Mouse (Mus musculus): ENCODE measurements around the gene Serp2.

The Serp2 gene

DNA sequence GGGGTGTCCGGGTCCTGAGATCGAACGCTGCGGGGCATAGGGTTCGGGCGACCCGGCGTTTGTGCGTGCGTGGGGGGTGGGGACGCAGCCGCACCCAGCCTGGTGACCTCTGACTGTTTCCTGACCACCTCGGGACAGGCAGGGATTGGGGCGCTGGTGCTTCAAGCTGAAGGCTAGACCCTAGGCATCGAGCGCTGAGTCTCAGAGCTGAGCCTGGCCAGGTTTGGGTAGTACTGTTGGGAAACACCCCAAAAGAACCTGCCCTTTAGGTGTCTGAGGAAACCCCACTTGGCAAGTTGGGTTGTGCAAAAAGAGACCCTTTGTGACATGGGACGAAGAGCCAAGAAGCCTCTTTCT lies at the start of gene Serp2:
Serp2 (minus strand) TSS at position 38 of the 357 bp plus-strand sequence.
- DNase-seq (ENCODE audit: low spot score in 2 of 2) = peak in 1 of 2 experiments; percentile 14

DNA sequence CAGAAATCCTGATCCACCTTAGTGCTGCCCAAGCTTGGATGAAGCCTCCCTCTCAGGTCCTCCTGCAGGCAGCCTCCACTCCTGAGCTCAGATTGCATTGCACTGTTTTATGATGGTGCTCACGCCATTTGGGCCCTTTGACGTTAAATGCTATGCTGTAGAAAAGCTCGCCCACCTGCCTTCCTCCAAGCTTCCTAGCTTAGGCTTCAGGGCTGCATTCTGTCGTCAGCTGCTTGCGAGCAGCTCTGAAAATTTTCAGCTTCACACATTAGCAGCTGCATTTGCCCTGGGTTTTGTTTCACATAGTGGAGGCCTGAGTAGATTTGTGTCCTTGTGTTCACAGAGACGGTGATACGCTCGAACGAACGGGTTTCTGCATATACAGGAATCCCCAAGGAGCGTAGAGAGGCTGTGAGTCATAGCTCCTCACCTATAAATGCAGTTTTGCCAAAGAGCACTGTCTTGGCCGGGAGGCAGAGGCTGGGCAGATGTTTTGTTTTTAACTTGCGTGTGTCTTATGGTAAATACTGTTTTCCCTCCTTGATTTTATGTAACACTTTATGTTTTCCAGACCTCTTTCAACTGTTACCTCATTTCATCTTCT lies 49.3 kb upstream of the Serp2 start:
- DNase-seq (ENCODE audit: low spot score in 2 of 2) = no peak

DNA sequence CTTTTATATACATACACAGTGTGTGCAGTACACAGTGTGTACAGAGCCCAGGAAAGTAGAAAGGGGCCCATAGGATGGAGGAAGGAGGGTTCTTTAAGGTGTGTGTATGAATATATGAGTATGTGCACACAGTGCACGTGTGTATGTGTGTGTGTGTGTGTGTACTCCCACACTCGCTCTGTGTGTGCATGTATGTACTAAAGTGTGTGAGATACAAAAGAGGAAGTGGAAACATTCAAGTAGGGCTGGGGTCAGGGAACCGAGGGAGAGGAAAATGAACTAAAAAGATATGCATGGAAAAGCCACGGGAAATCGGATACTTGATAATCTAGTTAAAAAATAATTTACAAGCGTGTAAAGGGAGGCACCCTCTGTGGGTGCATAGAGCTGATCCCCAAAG lies 47.3 kb upstream of the Serp2 start:
- DNase-seq (ENCODE audit: low spot score in 2 of 2) = no peak

DNA sequence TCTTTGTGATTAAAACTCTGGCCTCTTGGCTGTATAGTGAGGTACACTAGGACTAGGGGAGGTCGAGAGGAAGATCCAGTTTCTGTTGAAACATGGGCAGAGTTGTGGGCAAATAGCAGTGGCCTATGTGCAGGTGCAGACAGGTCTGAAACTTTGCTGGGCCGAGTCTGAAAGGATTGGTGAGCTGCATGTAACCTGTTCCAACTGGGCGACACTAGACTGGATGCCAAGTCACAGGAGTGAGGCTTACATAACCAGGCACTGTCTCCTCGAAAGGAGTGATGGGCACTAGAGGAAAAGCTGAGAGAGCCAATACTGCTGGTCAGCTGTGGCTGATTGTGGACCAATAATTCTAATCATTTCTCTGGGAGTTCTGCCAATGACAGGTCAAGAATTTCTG lies 45.0 kb upstream of the Serp2 start:
- DNase-seq (ENCODE audit: low spot score in 2 of 2) = no peak

DNA sequence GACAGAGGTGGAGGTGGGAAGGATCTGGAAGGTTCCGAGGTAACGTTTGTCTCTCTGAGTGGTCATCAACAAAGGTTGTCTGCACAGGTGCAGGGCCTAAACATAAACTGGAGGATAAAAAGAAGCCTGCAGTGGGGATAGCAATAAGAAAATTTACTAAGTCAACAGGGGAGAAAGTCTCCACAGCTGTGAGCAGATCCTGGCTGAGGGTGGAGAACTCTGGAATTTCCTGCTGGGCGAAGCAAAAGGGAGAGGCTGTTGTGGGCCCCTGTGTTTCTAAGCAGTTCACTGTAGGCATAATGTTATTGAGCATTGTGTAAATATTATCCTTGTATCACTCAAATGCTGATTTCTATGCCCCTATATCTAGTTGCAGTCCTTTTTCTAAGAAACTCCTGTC lies 43.7 kb upstream of the Serp2 start:
- DNase-seq (ENCODE audit: low spot score in 2 of 2) = peak in 1 of 2 experiments; percentile 38

DNA sequence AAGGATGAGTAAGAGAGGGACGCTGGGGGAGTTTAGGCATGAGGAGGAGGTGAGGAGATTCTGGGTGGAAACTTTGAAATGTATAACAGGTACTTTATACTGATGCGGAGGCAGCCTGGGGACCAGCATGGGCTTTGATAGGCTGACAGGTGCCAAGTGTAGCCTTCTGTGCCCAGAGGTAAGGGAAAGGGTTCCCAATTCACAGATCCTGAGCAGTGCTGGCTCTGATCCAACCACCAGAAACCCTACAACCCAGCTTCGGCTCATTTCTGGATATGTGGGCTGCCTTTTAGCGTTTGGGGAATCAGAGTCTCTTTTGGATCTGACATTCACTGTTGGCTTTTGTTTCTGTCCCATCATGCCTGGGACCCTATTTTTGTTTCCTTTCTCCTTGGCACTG lies 43.0 kb upstream of the Serp2 start:
- no peak for DNase-seq (ENCODE audit: low spot score in 2 of 2)

DNA sequence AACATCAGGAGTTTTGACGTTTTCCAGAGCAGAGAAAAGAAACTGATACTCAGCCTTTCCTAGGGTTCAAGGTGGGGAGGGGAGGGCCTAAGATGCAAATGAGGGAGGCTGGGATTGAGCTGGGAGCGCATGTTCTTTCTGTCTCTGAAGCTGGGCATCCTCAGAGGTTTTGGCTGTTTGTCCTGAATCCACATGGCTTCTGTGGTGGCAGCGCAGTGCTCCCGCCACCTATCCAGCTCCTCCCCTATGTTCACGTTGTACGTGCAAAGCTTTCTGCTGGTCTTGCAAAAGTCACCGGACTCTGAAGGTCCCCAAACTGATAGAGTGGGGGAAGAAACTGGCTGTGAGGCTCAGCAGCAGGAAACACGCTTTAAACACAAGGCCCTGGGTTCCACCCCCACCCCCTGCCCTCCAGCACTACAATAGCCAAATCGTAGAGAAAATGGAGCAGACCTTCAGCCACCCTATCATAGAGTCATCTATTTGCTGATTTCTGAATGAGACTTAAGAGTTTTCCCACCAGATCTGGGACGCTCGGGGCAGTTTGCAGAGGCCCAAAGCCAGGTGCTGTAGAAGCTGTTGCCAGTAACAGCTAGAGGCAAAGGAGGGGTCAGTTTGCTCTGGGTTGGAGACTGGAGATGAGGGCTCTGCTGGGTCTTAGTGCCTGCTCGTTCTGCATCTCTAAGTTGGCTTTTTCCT lies 42.0 kb upstream of the Serp2 start:
- DNase-seq (ENCODE audit: low spot score in 2 of 2) = peak; percentile 50 to 55

DNA sequence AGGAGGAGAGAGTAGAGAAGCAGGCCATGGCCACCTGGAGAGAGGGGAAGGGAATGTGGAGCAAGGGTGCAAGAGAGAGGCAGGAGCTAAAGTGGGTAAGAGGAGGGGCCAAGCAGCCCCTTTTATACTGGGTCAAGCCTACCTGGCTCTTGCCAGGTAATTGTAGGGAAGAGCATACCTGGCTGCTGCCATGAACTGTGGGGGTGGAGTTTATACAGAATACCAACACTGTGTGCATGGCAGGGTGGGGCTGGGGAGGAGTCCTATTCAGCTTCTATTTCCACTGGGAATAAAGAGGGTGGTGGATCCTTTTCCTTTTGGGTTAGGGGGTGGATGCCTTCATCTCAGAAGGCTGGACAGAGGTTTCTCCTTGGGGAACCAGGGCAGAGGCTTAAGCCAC lies 41.1 kb upstream of the Serp2 start:
- DNase-seq (ENCODE audit: low spot score in 2 of 2) = no peak

DNA sequence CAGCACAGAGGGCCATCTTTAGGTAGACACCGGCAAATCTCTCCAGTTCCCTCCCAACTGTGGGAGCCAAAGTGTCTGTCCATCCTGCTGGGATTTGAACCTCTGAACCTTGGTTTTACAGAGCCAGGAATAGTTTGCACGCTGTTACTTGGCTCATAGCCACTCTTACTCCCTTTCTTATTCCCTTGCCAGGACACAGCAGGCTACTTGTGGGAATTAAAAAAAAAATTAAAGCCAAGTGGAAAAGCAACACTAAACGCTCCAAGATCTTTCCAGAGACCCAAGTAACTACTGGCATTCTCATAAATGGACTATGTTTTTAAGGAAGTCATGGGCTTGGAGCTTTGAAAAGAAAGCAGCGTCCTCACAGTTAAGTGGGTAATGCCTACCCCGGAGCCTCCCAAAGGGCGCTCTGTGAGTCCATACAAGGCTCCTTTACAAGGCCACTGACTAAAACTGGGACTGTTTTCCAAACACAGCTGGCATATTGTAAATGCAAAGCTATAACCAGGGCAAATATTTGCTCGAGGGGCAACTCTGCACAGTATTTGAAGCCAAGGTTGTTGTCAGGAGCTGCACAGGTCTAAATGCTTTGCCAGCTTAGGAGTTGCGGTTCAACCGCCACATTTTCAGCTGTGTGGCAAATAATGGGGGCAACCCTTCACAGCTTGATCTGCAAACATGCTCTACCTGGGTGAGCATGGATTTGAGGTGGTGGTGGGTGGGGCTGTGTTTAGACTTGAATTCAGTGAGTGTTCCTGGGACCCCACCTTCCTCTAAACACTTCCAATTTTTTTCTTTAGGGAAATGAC lies 38.6 kb upstream of the Serp2 start:
- DNase-seq (ENCODE audit: low spot score in 2 of 2) = peak; percentile 40 to 41

DNA sequence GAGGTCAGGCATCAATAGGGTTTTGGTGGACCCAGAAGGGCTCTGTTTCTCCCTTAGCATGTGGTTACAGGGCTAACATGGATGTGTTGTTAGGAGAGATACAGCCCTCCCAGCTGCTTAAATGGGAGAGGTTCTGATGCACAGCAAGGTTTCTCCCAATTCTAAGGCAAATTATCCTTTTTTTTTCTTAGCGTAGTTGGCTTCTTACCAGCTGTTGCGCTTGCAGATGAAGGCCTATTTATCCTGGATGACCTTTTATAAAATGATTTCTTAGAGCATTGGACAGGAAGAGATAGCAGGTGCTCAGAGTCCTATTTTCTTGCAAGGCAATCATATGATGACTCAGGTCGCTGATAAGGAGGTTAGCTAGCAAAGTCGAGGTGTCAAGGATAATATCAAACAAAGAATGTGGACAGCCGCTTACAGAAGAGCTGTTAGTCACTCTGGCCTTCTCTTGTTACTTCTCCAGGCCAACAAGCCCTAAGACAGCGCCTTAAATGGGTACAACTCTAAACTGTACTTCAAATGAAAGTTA lies 37.7 kb upstream of the Serp2 start:
- peak in 1 of 2 experiments; percentile 27 for DNase-seq (ENCODE audit: low spot score in 2 of 2)

DNA sequence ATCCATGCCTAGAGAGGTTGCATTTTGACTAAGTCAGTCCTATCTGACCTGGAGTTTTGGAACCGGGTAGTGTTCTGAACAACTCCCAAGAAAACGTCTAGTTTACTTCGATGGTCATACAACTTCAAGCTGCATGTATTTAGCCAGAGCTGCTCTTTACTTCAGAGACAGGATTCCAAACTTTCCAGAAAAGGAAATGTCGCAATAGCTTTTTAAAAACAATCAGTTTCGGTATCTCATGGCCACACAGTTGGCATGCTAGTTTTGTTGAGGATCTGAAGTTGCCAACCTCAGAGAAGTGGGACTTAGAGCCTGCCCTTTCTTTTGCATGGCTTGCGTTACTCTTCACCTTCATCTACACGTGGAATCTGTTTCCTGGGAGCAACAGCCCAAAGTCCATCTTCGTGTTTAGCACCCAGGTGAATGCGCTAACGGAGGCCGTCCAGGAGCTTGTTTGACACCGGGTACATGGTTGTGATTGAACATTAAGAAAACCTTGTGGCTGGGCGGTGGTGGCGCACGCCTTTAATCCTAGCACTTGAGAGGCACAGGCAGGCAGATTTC lies 37.0 kb upstream of the Serp2 start:
- DNase-seq (ENCODE audit: low spot score in 2 of 2) = no peak

DNA sequence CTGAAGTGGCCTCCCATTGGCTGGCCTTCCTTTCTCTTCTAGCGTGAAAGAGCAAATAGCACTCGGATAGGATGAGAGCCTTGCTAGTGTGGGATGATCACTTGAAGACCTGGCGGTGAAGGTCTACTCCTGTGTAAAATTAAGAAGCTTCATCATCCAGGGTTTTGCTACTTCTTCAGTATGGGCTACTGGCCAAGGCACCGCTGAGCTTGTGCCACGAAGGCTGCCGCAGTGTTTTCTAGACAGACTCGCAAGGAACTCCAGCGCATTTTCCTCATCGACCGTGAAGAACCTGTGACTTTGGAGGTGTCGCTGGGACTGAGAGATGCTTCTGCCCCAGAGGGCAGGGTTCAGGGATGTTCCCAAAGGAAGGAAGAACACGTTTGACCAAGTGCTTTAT lies 36.0 kb upstream of the Serp2 start:
- DNase-seq (ENCODE audit: low spot score in 2 of 2) = no peak

DNA sequence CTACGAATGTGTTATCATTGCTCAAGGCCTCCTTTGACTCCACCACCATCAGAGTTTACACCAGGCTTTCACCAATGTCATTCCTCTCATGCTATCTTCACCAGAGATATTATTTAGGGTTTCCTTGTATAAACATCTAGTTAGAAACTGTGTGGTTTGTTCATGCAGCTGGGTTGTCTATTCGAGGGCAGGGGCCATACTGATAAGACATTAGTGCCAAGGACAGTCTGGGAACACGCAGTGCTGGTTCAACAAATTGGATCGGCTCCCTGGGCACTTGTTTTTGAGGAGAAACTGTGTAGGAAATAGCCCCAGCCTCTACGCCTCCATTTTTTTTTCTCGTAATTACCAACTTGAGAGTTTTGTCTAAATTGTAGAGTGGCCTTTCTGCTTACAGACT lies 35.4 kb upstream of the Serp2 start:
- no peak for DNase-seq (ENCODE audit: low spot score in 2 of 2)

DNA sequence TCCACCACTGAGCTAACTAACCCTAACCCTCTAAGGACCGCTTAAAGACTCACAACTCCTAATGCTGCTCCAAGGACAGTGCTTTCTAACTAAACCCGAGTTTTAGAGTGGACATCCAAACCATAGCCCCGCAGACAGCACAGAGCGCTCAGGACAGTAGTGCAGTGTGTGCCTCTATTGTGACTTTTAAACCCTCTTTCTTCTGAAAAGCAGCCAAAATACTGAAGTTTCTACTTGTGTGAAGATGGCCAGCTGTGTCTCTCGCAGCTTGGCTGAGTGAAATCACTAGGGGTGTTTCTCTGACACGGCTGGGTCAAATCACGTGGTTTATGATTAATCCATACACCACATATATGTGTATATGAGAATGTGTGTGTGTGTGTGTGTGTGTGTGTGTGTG lies 33.4 kb upstream of the Serp2 start:
- DNase-seq (ENCODE audit: low spot score in 2 of 2) = no peak

DNA sequence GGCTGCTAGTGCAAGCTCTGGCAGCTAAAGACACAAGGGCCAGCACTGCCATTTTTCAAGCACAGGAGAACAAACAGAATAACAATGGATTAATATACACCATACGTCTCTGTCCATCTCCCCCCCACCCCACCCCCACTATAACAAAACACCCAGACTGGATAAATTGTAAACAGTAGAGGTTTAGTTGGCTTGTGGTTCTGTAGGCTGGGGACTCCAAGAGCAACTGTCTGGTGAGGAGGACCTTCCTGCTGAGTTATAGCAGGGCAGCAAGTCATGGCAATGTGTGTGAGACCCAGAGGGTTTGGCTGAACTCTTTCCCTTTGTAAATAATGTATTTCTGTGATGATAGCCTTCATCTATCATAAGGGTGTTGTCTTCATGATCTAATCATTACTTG lies 33.0 kb upstream of the Serp2 start:
- DNase-seq (ENCODE audit: low spot score in 2 of 2) = no peak

DNA sequence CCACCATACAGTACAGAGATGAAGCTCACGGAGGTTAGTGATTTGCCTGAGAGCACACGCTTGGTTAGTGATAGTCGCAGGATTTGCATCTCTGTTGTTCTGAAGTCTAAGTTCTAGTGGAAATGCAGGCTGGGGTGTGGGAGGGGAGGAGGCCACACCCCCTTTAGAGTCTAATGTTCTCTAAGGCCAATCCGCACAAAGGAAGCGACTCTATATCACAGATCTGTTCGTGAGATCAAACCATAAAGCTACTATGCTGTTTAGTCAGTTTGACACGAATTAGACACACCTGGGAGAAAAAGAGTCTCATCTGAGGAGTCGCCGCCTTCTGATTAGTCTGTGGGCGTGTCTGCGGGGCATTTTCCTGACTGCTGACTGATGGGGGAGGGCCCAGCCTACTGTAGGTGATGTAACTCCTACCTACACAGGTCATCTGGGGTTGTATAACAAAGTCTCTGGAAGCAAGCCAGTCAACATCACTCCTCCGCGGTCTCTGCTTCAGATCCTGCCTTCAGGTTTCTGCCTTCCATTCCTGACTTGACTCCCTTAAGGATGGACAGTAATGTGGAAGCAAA lies 29.2 kb upstream of the Serp2 start:
- DNase-seq (ENCODE audit: low spot score in 2 of 2) = no peak

DNA sequence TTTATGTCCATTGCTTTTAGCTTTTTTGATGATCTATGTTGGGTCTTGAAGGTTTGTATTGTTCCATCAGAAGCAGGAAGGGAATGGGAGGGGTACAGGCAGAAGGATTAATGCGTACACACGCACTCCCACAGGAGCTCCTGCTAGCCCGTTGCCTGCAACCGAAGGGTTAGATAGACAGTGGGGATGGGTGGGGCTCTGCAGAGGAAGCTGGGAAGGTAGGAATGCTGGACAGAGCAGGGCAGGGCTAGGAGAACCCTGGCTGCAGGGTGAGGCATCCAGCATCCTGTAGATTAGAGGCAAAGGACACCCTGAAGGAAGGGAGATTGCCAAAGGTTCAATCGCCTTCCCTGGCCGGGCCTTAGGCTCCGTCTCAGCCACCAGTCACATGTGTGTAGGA lies 27.3 kb upstream of the Serp2 start:
- no peak for DNase-seq (ENCODE audit: low spot score in 2 of 2)

DNA sequence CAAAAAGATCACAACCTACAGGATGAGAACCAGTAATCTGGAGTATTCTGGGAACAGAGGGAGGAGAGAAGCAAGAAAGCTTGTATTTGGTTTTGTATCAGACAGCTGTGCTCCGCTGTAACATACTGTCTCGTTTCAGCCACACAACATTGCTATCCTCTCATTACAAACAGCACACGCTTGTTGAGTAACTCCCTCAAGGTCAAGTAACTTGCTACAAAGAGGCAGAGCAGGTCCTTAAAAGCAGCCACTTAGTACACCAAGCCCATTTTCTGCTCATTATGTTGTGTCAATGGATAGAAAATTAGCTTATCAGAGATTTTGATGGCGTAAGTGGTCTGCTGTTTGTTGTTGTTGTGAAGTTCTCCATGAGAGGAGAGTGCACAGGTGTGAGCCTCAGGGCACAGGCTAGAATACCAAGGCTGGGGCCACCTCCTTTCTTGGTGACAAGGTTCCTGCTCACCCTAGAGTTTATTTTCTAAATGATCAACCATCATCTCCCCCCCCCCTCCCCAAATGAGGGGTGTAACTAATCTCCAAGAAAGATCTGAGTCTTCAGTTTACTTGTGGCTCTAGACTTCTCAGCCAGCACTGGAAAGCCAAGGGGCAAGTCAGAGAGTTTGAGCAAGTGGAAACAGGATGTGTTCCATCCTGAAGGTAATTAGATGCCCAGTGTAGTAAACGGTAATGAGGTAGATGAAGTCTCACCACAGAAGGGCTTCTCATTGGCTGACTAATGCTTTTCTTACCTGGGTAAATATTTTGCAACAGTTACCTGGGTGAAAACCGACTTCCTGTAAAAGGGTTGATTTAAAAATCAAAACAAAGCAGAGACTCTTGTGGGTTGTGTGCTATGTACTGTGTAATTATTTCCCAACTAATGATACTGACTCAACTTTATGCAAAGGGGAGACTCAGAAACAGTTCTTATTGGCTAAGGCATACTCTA lies 25.6 kb upstream of the Serp2 start:
- no peak for DNase-seq (ENCODE audit: low spot score in 2 of 2)

DNA sequence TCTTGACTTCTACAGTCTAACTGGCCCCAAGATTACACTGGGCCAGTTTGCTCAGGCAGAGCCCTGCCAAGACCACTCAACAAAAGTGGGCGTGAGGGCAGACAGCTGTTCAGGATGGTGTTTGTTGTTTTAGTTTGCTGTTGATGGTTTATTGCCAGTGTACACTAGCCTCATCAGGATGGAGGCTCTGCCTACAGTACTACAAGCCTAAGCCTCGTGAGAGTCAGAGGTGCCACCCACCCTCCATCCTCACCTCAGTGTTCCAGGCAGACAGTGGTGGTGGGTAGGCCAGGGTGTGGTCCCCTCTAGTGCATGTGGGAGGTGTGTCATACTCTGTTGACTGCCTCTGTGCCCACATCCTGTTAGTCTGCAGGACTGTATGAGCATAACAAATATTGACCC lies 23.0 kb upstream of the Serp2 start:
- DNase-seq (ENCODE audit: low spot score in 2 of 2) = no peak

DNA sequence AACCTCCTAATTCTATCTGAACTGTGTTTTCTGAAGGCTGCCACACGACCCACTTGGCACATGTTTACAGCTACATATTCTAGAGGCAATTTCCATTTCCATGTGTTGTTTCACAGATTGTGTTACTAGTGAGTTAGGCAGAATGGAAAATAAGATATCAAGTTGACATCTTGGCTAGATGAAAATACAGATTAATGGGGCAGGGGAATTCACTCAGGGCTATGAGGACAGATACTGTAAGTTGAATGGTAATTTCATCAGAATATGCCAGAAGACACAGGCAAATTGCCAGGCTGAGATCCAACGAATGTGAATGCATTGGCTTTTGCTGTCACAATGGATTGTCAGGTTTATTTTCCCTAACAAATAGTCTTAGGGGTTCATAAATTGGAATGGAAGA lies 21.2 kb upstream of the Serp2 start:
- DNase-seq (ENCODE audit: low spot score in 2 of 2) = no peak

DNA sequence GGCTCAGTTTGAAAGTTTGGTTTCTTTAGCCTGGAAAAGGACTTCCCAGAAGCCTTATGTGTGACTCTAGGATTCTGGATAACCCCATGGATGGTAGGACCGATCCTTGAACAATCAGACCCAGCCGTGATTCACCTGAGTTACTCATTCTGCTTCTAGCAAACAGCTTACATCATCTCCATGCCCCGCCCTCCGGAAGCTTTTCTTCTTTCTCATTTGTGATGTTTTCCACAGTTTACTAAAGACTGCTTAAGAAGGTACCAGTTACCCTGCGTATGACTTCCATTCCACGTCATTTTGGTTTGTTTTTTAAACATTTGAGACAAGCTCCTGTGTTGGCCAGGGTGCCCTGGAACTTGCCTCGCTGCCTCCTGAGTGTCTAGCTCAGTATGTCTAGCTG lies 13.6 kb upstream of the Serp2 start:
- DNase-seq (ENCODE audit: low spot score in 2 of 2) = no peak

All from heart, adult 9 months (tissue).